Comparison of ENCODE assay signal across 8 mouse cellular contexts in the genomic region with DNA sequence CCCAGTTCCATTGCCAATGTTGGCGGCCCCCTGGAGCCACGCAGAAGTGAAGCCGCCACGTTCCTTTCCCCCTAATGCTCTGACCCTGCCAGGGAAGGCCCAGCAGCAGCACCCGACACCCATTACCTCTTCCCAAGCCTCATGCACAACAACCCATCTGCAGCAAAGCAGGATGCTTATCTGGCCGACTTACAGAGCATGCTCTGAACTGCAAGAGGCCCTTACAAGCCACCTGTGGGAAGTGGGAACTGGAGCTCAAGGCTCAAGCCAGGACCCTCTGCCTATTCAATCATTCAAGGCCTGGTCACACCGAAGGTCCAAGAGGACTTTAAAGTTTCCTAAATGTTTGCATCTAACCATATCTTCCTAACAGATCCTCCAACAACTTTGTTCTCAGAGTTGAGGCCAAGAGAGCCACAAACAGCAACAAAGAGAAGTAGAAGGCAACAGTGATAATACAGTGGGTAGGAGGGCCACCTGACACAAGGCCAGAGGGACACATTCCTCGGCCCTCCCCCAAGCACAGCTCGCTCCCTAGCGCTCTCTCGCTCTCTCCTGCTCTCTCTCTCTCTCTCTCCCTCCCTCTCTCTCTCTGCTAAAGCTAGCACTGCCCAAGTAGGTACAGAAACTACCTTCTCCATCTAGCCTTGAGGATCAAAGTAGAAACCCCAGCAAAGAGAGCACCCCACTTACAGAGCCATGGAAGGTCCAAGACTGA. TPM values are rescaled to one million over a fixed set of nuclear protein-coding genes. Genes with fewer than 3 reads are reported as not detected.
DNase-seq lines count a peak whose midpoint lies in the region; ATAC-seq and TF ChIP-seq lines count a peak whose summit lies in the region.

No protein-coding gene starts in this region.

- H3K27me3 ChIP-seq in cerebellum, adult 2 months (ENCODE audit: control insufficient read depth, insufficient read depth, low read length): no peaks in the 10 kb centered on the region
- no peaks in the 10 kb centered on the region for H3K27me3 ChIP-seq in liver, embryonic 12.5 days (replicated peaks)
- H3K27me3 ChIP-seq in thymus, adult 2 months (ENCODE audit: control insufficient read depth, insufficient read depth, low read length): no peaks in the 10 kb centered on the region

- H3K4me2 ChIP-seq in liver, embryonic 12.5 days: peak overlapping the region; percentile 96

- TF ChIP-seq POLR2A in cerebellum, adult 2 months (IDR thresholded peaks at IDR 0.05; ENCODE audit: borderline replicate concordance, insufficient read depth, low read length): no peak
- TF ChIP-seq POLR2A in thymus, adult 2 months (IDR thresholded peaks at IDR 0.05; ENCODE audit: control insufficient read depth, extremely low read depth, insufficient read depth, low read length, poor library complexity): no peak

- TF ChIP-seq CTCF in cerebellum, adult 2 months (IDR thresholded peaks at IDR 0.05; ENCODE audit: borderline replicate concordance, insufficient read depth, low read depth, low read length): no peak
- TF ChIP-seq CTCF in thymus, adult 2 months (IDR thresholded peaks at IDR 0.05; ENCODE audit: borderline replicate concordance, control insufficient read depth, extremely low read depth, insufficient read depth, low read length, poor library complexity): no peak

- peak in 1 of 2 experiments; percentile 19 for DNase-seq in cerebellum, adult 2 months
- no peak for DNase-seq in cerebellum, postnatal 36 days
- DNase-seq in urinary bladder, adult 2 months (ENCODE audit: low spot score): peak; percentile 19
- DNase-seq in urinary bladder, postnatal 4 days (ENCODE audit: low spot score in 2 of 2): no peak
- DNase-seq in thymus, adult 2 months: no peak
- DNase-seq in natural killer cell, adult 2 months (ENCODE audit: low spot score in 2 of 2): no peak
- no peak for DNase-seq in gastrocnemius, adult 8-10 months (ENCODE audit: low spot score in 2 of 2)

- H3K9ac ChIP-seq in liver, embryonic 12.5 days: peak overlapping the region; percentile 99

- H3K36me3 ChIP-seq in liver, embryonic 12.5 days: peaks cover 38% of the 10 kb centered on the region
- peaks cover 26% of the 10 kb centered on the region for H3K36me3 ChIP-seq in thymus, adult 2 months (ENCODE audit: control insufficient read depth, insufficient read depth, low read length)

- H3K9me3 ChIP-seq in liver, embryonic 12.5 days (replicated peaks): no peaks in the 10 kb centered on the region

- ATAC-seq in liver, embryonic 12.5 days: no peak

- 5% methylated on average over 11 of the region's 11 CpGs for WGBS in cerebellum, adult 2 months
- 35% methylated on average over 11 of the region's 11 CpGs for WGBS in liver, embryonic 12.5 days (ENCODE audit: insufficient replicate concordance)
- 60% methylated on average over 11 of the region's 11 CpGs for WGBS in thymus, adult 2 months

- peak overlapping the region; percentile 90 for H3K4me3 ChIP-seq in cerebellum, adult 2 months (replicated peaks; ENCODE audit: insufficient read depth, low read depth, low read length)
- H3K4me3 ChIP-seq in liver, embryonic 12.5 days: peak overlapping the region; percentile 99
- H3K4me3 ChIP-seq in thymus, adult 2 months (ENCODE audit: control insufficient read depth, insufficient read depth, low read length): no peak overlapping the region

- H3K27ac ChIP-seq in cerebellum, adult 2 months (ENCODE audit: insufficient read depth, low read length): no peak overlapping the region
- peak overlapping the region; percentile 95 for H3K27ac ChIP-seq in liver, embryonic 12.5 days
- H3K27ac ChIP-seq in thymus, adult 2 months (ENCODE audit: control insufficient read depth, insufficient read depth, low read length): no peak overlapping the region

- H3K4me1 ChIP-seq in cerebellum, adult 2 months (ENCODE audit: control insufficient read depth, insufficient read depth, low read length): peaks cover 26% of the 10 kb centered on the region
- peaks cover 54% of the 10 kb centered on the region for H3K4me1 ChIP-seq in liver, embryonic 12.5 days
- peaks cover 27% of the 10 kb centered on the region for H3K4me1 ChIP-seq in thymus, adult 2 months (replicated peaks; ENCODE audit: control insufficient read depth, insufficient read depth, low read length)

RNA-seq across cellular contexts. Expression of a gene that starts 2.5 kb away (rescaled TPM):
- polyA plus RNA-seq in cerebellum, adult 2 months (2012; rRNA removed): 49.9 and 52.6 TPM in 2 replicates
- polyA plus RNA-seq in urinary bladder, adult 2 months (2012; rRNA removed): 25.7 and 39.0 TPM in 2 replicates
- 7.0 TPM in 2 replicates for polyA plus RNA-seq in liver, embryonic 12.5 days (2016; fragmentation: Nextera tagmentation; extraction: Ambion mirVana)
- polyA plus RNA-seq in thymus, adult 2 months (2012; rRNA removed): 69.1 and 93.4 TPM in 2 replicates
- total RNA-seq in gastrocnemius, adult 8-10 months (2022): 10 to 100 TPM; 52.6 to 67.2 (median 59.1) TPM

RNA-seq across cellular contexts. Expression of a gene that starts 25.8 kb away (rescaled TPM):
- polyA plus RNA-seq in cerebellum, adult 2 months (2012; rRNA removed): 18.7 and 19.8 TPM in 2 replicates
- polyA plus RNA-seq in urinary bladder, adult 2 months (2012; rRNA removed): 10.2 and 12.4 TPM in 2 replicates
- 4.9 TPM in 2 replicates for polyA plus RNA-seq in liver, embryonic 12.5 days (2016; fragmentation: Nextera tagmentation; extraction: Ambion mirVana)
- 8.0 and 9.8 TPM in 2 replicates for polyA plus RNA-seq in thymus, adult 2 months (2012; rRNA removed)
- 1 to 10 TPM; 1.4 to 2.9 (median 2.0) TPM for total RNA-seq in gastrocnemius, adult 8-10 months (2022)

RNA-seq across cellular contexts. Expression of a gene that starts 29.8 kb away (rescaled TPM):
- 0.07 and 0.10 TPM in 2 replicates for polyA plus RNA-seq in cerebellum, adult 2 months (2012; rRNA removed)
- polyA plus RNA-seq in urinary bladder, adult 2 months (2012; rRNA removed): 1.7 and 1.9 TPM in 2 replicates
- polyA plus RNA-seq in liver, embryonic 12.5 days (2016; fragmentation: Nextera tagmentation; extraction: Ambion mirVana): 0.25 and 0.32 TPM in 2 replicates
- 1.1 and 2.6 TPM in 2 replicates for polyA plus RNA-seq in thymus, adult 2 months (2012; rRNA removed)
- total RNA-seq in gastrocnemius, adult 8-10 months (2022): 1 to 10 TPM in 1 of 4 experiments, under 1 TPM in 3; 0.19 to 1.0 (median 0.49) TPM

RNA-seq across cellular contexts. Expression of a gene that starts 37.2 kb away (rescaled TPM):
- 90.3 and 93.6 TPM in 2 replicates for polyA plus RNA-seq in cerebellum, adult 2 months (2012; rRNA removed)
- 83.1 and 89.5 TPM in 2 replicates for polyA plus RNA-seq in urinary bladder, adult 2 months (2012; rRNA removed)
- 114 TPM in 2 replicates for polyA plus RNA-seq in liver, embryonic 12.5 days (2016; fragmentation: Nextera tagmentation; extraction: Ambion mirVana)
- polyA plus RNA-seq in thymus, adult 2 months (2012; rRNA removed): 90.7 and 105 TPM in 2 replicates
- total RNA-seq in gastrocnemius, adult 8-10 months (2022): 10 to 100 TPM; 43.8 to 55.0 (median 46.9) TPM

RNA-seq across cellular contexts. Expression of a gene that starts 49.5 kb away (rescaled TPM):
- polyA plus RNA-seq in cerebellum, adult 2 months (2012; rRNA removed): 37.5 and 39.7 TPM in 2 replicates
- polyA plus RNA-seq in urinary bladder, adult 2 months (2012; rRNA removed): 32.8 and 43.4 TPM in 2 replicates
- 4.4 and 4.6 TPM in 2 replicates for polyA plus RNA-seq in liver, embryonic 12.5 days (2016; fragmentation: Nextera tagmentation; extraction: Ambion mirVana)
- polyA plus RNA-seq in thymus, adult 2 months (2012; rRNA removed): 390 and 404 TPM in 2 replicates
- 1 to 10 TPM; 3.7 to 5.0 (median 4.2) TPM for total RNA-seq in gastrocnemius, adult 8-10 months (2022)
